Mouse (Mus musculus) stomach, postnatal 0 days (tissue): ENCODE results near the gene Hdac1.

Experiments
- CTCF ChIP-seq: IDR thresholded peaks from 2 replicates; pipeline ENCODE4 v1.5.1; 2016; ENCODE audit warnings: antibody characterized with exemption, low read depth, mild to moderate bottlenecking, moderate library complexity
- EP300 ChIP-seq: optimal IDR thresholded peaks from 2 replicates; pipeline ENCODE3; 2016; ENCODE audit warnings: antibody characterized with exemption

DNA sequence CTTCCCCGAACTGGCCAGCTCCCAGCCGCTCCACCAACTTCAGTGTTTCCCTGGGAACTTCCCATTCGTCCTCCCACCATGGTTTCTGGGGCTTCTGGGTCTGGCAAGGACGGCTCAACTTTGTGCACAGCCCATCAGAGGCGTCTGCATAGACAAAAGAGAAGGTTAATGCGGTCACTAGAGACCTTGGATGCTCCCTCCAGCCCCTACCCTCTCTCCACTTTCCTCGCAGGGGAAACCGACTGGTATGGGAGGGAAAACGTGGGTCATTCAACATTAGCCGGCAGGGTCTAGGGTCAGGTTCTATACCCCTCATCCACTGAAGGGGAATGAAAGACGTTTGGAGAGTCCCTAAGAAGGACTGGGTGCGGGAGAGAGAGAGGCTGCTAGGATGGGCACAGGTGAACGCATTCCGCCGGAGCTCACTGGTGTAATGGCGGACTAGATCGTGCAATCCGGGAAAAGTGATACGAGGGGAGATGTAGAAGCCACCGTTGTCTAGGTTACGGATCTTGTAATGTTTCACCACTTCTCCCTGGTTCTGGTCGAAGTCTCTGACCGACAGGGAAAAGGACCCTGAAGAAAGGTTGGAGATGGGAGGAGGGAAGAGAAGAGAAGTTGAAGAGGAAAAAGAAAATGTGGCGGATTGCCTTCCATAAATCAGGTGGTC, 13.5 kb upstream of the Hdac1 start:
- TF ChIP-seq CTCF (no peak), EP300 (no peak)
